Mouse (Mus musculus): ENCODE measurements around the gene Negr1. TPM values are rescaled to one million over a fixed set of nuclear protein-coding genes. Genes with fewer than 3 reads are reported as not detected.

Gene Negr1
- total and polyA plus RNA-seq, 2 experiments from 2014 or later: 51.2 to 97.4 TPM

DNA sequence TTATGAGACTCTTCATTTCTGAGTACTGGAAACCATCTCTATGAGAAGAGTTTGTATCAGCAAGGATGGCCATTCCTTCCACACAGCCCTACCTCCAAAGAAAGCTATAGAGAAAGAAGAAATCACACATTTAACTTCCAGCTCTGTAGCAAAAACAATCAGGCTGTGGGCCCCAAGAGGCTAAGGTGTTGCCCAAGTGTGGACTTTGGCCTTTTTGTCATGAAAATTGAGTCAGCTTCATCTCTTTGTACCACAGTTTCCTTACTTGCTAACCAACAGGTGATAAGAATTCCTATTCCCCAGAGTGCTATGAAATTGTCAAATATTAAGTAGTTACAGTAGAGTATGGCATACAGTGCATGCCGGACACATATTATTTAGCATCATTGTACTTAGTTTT lies 369.9 kb downstream of the Negr1 start:
- Histone ChIP-seq H3K27me3 (ENCODE audit: insufficient read depth, low read length) (no peaks in the 10 kb centered on the region), H3K4me2 (ENCODE audit: low read depth, low read length) (no peak overlapping the region), H3K9ac (replicated peaks; ENCODE audit: low read length) (no peak overlapping the region), H3K4me1 (ENCODE audit: insufficient read depth, low read length) (peaks cover 3% of the 10 kb centered on the region; the same call in 1 of the 2 replicates), H3K36me3 (ENCODE audit: insufficient read depth, low read length) (no peaks in the 10 kb centered on the region), H3K27ac (no peak overlapping the region), H3K4me3 (ENCODE audit: low read length) (no peak overlapping the region), H3K9me3 (ENCODE audit: low read length) (no peaks in the 10 kb centered on the region)
- TF ChIP-seq CTCF (IDR thresholded peaks at IDR 0.05; ENCODE audit: low read depth): no peak
- DNase-seq (ENCODE audit: low spot score) (no peak), ATAC-seq (no peak)
- 98% methylated on average over 1 of the region's 1 CpGs for WGBS

DNA sequence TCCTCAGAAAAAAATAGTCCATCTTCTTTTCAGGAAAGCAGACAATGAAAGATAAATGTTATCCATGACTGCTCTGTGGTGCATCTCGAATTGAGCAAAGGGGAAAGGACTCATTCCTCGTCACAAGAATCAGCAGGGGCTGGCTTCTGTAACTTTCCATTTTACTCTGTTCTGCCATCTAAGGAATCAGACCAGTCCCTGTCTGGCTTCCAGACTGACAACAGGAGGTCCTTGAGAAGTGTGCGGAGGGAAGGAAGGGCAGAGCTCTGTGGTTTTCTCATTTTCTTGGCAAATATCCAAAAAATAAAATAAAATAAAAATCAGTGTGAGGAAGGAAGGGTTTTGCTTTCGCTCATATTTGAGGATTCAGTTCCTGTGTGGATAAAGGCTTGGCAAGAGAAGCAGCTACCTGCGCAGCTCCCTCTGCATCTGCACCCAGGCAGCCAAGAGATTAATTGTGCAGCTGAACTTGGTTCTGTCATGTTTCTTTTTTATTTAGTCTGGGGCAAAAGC lies 373.2 kb downstream of the Negr1 start:
- peak; percentile 55 for DNase-seq (ENCODE audit: low spot score)
- Histone ChIP-seq H3K4me2 (ENCODE audit: low read depth, low read length) (no peak overlapping the region), H3K9me3 (ENCODE audit: low read length) (no peaks in the 10 kb centered on the region), H3K4me1 (ENCODE audit: insufficient read depth, low read length) (no peaks in the 10 kb centered on the region), H3K36me3 (ENCODE audit: insufficient read depth, low read length) (no peaks in the 10 kb centered on the region), H3K9ac (replicated peaks; ENCODE audit: low read length) (no peak overlapping the region), H3K4me3 (ENCODE audit: low read length) (no peak overlapping the region), H3K27me3 (ENCODE audit: insufficient read depth, low read length) (no peaks in the 10 kb centered on the region), H3K27ac (no peak overlapping the region)
- WGBS: 34% methylated on average over 5 of the region's 5 CpGs
- TF ChIP-seq CTCF (IDR thresholded peaks at IDR 0.05; ENCODE audit: low read depth): no peak
- ATAC-seq: peak; percentile 70; the same call in 1 of the 2 replicates

DNA sequence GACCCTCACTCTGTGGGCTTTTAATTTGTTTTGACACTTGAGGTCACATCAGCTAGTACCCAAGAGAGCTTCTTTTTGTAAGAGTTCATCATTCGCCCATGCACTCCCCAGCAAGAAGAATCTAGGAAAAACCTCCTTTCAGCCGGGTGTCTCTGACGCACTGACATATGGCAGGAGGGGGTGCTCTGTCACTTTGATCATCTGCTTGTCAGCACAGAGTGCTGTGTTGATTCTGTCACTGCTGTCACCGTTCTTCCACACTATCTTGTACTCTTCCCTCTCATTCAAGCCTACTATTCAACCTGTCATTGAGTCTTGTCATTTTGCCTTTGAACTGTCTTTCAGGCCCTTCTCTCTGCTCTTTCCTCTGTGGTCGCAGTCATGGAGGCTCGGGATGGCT lies 385.8 kb downstream of the Negr1 start:
- no peak for TF ChIP-seq CTCF (IDR thresholded peaks at IDR 0.05; ENCODE audit: low read depth)
- Histone ChIP-seq H3K4me3 (ENCODE audit: low read length) (no peak overlapping the region), H3K4me2 (ENCODE audit: low read depth, low read length) (no peak overlapping the region), H3K4me1 (ENCODE audit: insufficient read depth, low read length) (no peaks in the 10 kb centered on the region), H3K9me3 (ENCODE audit: low read length) (no peaks in the 10 kb centered on the region), H3K36me3 (ENCODE audit: insufficient read depth, low read length) (no peaks in the 10 kb centered on the region), H3K27me3 (ENCODE audit: insufficient read depth, low read length) (no peaks in the 10 kb centered on the region), H3K27ac (no peak overlapping the region), H3K9ac (replicated peaks; ENCODE audit: low read length) (no peak overlapping the region)
- WGBS: 41% methylated on average over 6 of the region's 6 CpGs
- no peak for DNase-seq (ENCODE audit: low spot score)
- no peak for ATAC-seq

DNA sequence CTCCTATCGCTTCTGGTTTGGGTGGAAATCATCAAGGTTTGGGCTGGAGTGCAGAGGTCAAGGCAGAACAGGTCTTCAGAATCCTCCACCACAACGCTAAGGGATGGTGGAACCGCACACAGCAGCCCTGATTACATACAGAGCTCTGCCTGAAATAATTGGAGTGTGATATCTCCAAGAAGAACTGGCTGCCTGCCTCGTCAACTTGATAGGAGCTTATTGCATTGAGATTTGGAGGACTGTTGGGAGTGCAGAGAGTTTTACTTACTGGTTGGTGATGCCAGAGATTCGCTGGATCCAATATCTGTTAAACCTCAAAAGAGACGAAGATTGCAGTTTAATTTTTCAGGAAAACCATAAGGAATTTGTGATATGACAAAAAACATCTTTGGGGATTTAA lies 391.4 kb downstream of the Negr1 start:
- 71% methylated on average over 6 of the region's 6 CpGs for WGBS
- Histone ChIP-seq H3K4me3 (ENCODE audit: low read length) (no peak overlapping the region), H3K9me3 (ENCODE audit: low read length) (no peaks in the 10 kb centered on the region), H3K4me2 (ENCODE audit: low read depth, low read length) (no peak overlapping the region), H3K36me3 (ENCODE audit: insufficient read depth, low read length) (no peaks in the 10 kb centered on the region), H3K27ac (no peak overlapping the region), H3K27me3 (ENCODE audit: insufficient read depth, low read length) (no peaks in the 10 kb centered on the region), H3K4me1 (ENCODE audit: insufficient read depth, low read length) (no peaks in the 10 kb centered on the region), H3K9ac (replicated peaks; ENCODE audit: low read length) (no peak overlapping the region)
- TF ChIP-seq CTCF (IDR thresholded peaks at IDR 0.05; ENCODE audit: low read depth): no peak
- DNase-seq (ENCODE audit: low spot score): peak; percentile 36
- no peak for ATAC-seq

DNA sequence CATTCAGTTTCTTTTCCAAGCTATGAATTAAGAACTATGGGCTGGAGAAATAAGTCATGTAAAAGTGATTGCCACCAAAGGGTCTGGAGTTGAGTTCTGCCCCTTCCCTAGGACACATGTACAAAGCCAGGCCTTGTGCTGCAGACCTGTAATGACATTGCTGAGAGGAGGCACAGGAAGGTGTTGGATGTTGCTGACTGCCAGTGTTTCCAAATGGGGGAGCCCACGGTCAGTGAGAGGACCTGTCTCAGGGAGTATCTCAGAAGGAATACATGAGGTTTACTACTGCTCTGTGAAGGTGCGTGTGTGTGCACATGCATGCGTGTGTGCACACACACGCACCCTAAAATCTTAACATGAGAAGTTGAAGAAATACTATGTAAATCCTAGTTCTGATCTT lies 393.5 kb downstream of the Negr1 start:
- WGBS: 86% methylated on average over 4 of the region's 4 CpGs
- no peaks in the 10 kb centered on the region for H3K4me1 ChIP-seq (ENCODE audit: insufficient read depth, low read length)
- H3K9ac ChIP-seq (replicated peaks; ENCODE audit: low read length): no peak overlapping the region
- no peak overlapping the region for H3K27ac ChIP-seq
- no peak for ATAC-seq
- no peak for DNase-seq (ENCODE audit: low spot score)
- no peak overlapping the region for H3K4me2 ChIP-seq (ENCODE audit: low read depth, low read length)
- no peak for TF ChIP-seq CTCF (IDR thresholded peaks at IDR 0.05; ENCODE audit: low read depth)
- H3K9me3 ChIP-seq (ENCODE audit: low read length): no peaks in the 10 kb centered on the region
- no peaks in the 10 kb centered on the region for H3K27me3 ChIP-seq (ENCODE audit: insufficient read depth, low read length)
- H3K4me3 ChIP-seq (ENCODE audit: low read length): no peak overlapping the region
- H3K36me3 ChIP-seq (ENCODE audit: insufficient read depth, low read length): no peaks in the 10 kb centered on the region

DNA sequence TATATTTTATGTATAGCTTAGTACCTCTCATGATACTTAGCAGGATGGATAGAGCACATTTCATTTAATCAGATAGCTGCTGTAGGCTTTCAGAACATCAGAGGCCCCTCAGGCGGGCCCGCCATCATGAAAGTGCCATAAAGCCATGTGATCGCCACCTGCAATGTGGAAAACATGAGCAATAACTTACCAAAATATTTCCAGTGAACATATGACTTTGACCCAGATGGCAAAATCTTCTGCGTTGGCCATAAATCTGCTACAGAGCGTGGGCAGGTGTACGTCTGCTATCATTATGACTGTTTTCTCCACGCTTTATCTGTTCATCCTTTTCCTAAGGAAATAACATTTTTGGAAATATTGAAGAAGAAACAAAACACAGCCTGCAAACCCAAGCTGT lies 397.0 kb downstream of the Negr1 start:
- Histone ChIP-seq H3K4me1 (ENCODE audit: insufficient read depth, low read length) (no peaks in the 10 kb centered on the region), H3K36me3 (ENCODE audit: insufficient read depth, low read length) (no peaks in the 10 kb centered on the region), H3K9ac (replicated peaks; ENCODE audit: low read length) (no peak overlapping the region), H3K4me2 (ENCODE audit: low read depth, low read length) (no peak overlapping the region), H3K9me3 (ENCODE audit: low read length) (no peaks in the 10 kb centered on the region), H3K27me3 (ENCODE audit: insufficient read depth, low read length) (no peaks in the 10 kb centered on the region), H3K27ac (no peak overlapping the region), H3K4me3 (ENCODE audit: low read length) (no peak overlapping the region)
- TF ChIP-seq CTCF (IDR thresholded peaks at IDR 0.05; ENCODE audit: low read depth): no peak
- no peak for ATAC-seq
- 95% methylated on average over 7 of the region's 7 CpGs for WGBS
- DNase-seq (ENCODE audit: low spot score): no peak

DNA sequence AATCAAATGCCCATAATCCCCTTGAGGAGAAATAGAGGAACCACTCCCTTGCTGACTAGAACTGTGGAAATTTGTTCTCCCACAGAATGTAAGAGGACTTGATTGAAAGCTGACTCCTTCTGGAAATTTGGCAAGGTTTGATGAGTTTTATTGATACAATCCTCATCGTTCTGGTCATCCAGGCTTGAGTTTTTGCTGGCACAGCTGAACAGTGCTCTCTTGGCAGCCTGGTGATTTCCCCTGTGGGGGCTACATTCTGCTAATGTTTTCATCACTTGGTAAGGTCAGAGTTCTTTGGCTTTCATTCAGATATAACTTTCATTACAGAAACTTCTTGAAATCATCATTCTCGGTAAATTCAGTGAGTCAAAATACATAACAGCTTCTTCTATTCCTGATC lies 407.2 kb downstream of the Negr1 start:
- Histone ChIP-seq H3K9me3 (ENCODE audit: low read length) (no peaks in the 10 kb centered on the region), H3K4me3 (ENCODE audit: low read length) (no peak overlapping the region), H3K27me3 (ENCODE audit: insufficient read depth, low read length) (no peaks in the 10 kb centered on the region), H3K4me1 (ENCODE audit: insufficient read depth, low read length) (no peaks in the 10 kb centered on the region), H3K36me3 (ENCODE audit: insufficient read depth, low read length) (no peaks in the 10 kb centered on the region), H3K9ac (replicated peaks; ENCODE audit: low read length) (no peak overlapping the region), H3K4me2 (ENCODE audit: low read depth, low read length) (no peak overlapping the region), H3K27ac (no peak overlapping the region)
- ATAC-seq: no peak
- TF ChIP-seq CTCF (IDR thresholded peaks at IDR 0.05; ENCODE audit: low read depth): no peak
- WGBS: 57% methylated on average over 2 of the region's 2 CpGs
- no peak for DNase-seq (ENCODE audit: low spot score)
